Mouse (Mus musculus): ENCODE measurements around the gene Hist1h2bb.

DNA sequence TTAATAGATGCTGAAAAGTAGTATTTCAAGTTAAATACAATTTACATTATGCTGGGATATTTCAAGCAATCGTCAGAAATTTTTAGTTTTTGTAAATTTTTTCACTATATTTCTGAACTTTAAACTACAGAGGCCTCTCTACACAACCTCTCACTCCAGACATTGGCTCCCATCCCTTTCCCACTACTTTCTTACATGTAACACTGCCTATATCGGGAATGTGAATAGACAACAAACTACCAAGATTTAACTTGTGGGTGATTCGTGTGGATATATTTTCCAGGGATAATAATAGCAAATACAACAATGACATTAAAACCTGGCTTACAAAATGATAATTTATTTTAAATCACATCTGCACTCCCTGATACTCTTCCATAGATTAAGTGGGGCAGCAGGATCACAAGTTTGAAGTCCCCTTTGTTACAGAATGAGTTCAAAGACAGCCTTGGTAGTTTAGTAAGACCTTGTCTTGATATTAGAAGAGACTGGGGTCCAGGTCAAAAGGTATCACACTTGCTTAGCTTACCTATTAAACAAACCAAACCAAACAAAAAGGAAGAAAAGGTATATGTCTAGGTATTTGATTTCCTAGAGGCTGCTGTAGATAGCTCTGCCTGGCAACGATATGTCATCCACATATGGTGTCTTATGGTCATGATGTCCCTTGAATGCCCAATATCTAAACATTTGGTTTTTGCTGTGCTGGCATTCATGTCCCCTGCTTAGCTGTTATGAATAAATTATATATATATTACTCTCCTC is 7.0 kb downstream of the Hist1h2bb start:
- TF ChIP-seq CTCF (IDR thresholded peaks at IDR 0.05; ENCODE audit: low read depth, low read length) (no peak), EP300 (IDR thresholded peaks at IDR 0.05; ENCODE audit: insufficient read depth, low read depth, low read length) (no peak), POLR2A (IDR thresholded peaks at IDR 0.05; ENCODE audit: insufficient read depth, low read length) (no peak)

All from ES-Bruce4 (cell line).